Mouse (Mus musculus): ENCODE data around the gene Bmp6.

Bmp6 gene

GRCm38 (mm10) chr13:38548681-38549080, 203.8 kb downstream of the Bmp6 start:
- DNase-seq, result no peak

All from kidney, adult 8-10 months (tissue).